Mouse (Mus musculus) megakaryocyte, embryonic 14.5 days (primary cell): ENCODE data around the gene Lamc3. TPM values are rescaled to one million over a fixed set of nuclear protein-coding genes. Genes with fewer than 3 reads are reported as not detected.

Experiments
- H3K27me3 ChIP-seq: replicated peaks from 2 replicates; pipeline ENCODE3; 2012; ENCODE audit warnings: inconsistent platforms
- H3K36me3 ChIP-seq: replicated peaks from 2 replicates; pipeline ENCODE3; 2012; ENCODE audit warnings: low read length, inconsistent platforms, mixed read lengths
- H3K4me1 ChIP-seq: 2 replicates; pipeline ENCODE4 v1.6.1; 2012; ENCODE audit warnings: inconsistent platforms
- H3K4me3 ChIP-seq: replicated peaks from 2 replicates; pipeline ENCODE3; 2012; ENCODE audit warnings: moderate library complexity, mild to moderate bottlenecking, inconsistent platforms
- H3K9me3 ChIP-seq: 2 replicates; pipeline ENCODE4 v1.6.1; 2012; ENCODE audit warnings: inconsistent platforms
- FLI1 ChIP-seq: IDR thresholded peaks from 2 replicates; pipeline ENCODE4 v1.6.1; 2012; ENCODE audit warnings: low read length, inconsistent platforms, mixed read lengths
- GATA1 ChIP-seq: IDR thresholded peaks from 3 replicates; pipeline ENCODE4 v1.6.1; 2012; ENCODE audit warnings: mixed read lengths, low read length, inconsistent platforms, borderline replicate concordance
- polyA plus RNA-seq: library from polyadenylated mRNA; stranded (reverse); fragments of >175 nt; gene quantifications from 2 replicates; pipeline ENCODE4 v1.2.3, GENCODE M21; 2012; ENCODE audit warnings: low replicate concordance; ENCODE audit not compliant: insufficient read depth

Gene Lamc3
- polyA plus RNA-seq, 1 experiment: not detected

GRCm38 (mm10) chr2:31924811-31925210 is 37.7 kb downstream of the Lamc3 start:
- no peak overlapping the region for H3K4me3 ChIP-seq
- H3K4me1 ChIP-seq: peaks cover 3% of the 10 kb centered on the region
- peaks cover 84% of the 10 kb centered on the region for H3K27me3 ChIP-seq
- no peaks in the 10 kb centered on the region for H3K36me3 ChIP-seq
- TF ChIP-seq FLI1 (no peak), GATA1 (no peak)
- H3K9me3 ChIP-seq: no peaks in the 10 kb centered on the region

- Histone ChIP-seq H3K36me3 (no peaks in the 10 kb centered on the region), H3K9me3 (no peaks in the 10 kb centered on the region), H3K4me1 (peaks cover 6% of the 10 kb centered on the region), H3K4me3 (no peak overlapping the region), H3K27me3 (peaks cover 83% of the 10 kb centered on the region)
- TF ChIP-seq FLI1 (no peak), GATA1 (no peak)
These were observed 38.8 kb downstream of the Lamc3 start for GRCm38 (mm10) chr2:31925936-31926335.

DNA sequence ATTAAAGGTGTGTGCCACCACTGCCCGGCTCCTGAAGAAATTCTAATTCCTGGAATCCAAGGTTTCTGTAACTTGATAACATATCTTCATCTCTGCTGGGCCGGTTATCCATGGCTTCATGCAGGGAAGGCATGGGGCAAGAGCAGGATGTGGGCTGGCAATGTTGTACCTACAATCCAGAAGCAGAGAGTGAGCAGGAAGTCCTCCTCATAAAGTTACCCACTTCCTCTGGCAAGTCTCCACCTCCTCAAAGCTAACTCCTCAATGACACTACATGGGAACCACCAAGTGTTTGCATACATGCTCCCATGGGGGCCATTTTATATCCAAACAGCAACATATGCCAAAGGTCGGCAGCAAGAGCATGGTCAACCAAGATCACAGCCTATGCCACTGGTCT is 42.6 kb downstream of the Lamc3 start:
- no peak for TF ChIP-seq FLI1
- TF ChIP-seq GATA1: no peak
- Histone ChIP-seq H3K9me3 (no peaks in the 10 kb centered on the region), H3K4me1 (peaks cover 6% of the 10 kb centered on the region), H3K36me3 (no peaks in the 10 kb centered on the region), H3K27me3 (peaks cover 70% of the 10 kb centered on the region), H3K4me3 (no peak overlapping the region)

DNA sequence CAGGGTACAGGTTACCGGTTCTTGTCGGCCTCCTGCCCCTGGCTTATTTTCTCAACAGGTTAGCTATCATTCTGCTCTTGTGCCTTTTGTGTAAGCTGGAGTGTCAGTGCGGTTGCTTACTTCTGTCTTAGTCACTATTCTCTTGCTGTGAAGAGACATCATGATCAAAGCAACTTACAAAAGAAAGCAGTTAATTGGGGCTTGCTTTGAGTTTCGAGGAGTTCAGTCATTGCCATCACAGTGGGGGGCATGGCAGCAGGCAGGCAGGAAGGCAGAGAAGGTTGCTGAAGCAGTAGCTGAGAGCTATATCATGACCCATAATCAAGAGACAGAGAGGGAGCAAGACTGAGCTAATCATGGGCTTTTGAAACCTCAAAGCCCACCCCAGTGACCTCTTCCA is 47.5 kb downstream of the Lamc3 start:
- Histone ChIP-seq H3K9me3 (no peaks in the 10 kb centered on the region), H3K27me3 (peaks cover 76% of the 10 kb centered on the region), H3K4me1 (peaks cover 9% of the 10 kb centered on the region), H3K4me3 (no peak overlapping the region), H3K36me3 (no peaks in the 10 kb centered on the region)
- TF ChIP-seq FLI1 (no peak), GATA1 (no peak)

DNA sequence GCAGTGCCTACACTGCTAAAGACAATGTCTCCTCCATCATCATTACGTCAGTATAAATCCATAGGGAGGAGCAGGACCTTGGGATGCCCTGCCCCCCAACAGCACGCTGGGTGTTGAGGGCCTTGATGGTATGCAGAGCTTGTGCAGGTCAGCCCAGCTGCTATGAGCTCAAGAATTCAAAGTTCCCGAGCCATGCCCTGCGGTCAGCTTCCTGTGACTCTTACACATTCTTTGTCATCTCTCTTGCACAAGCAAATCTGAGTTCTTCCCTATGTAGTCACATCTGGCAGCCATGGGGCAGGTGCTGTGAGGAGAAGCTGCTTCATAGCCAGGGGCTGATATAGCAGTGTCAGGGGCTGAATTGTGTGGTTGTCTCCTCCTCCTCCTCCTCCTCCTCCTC is 48.0 kb downstream of the Lamc3 start:
- H3K27me3 ChIP-seq: peaks cover 74% of the 10 kb centered on the region
- H3K4me1 ChIP-seq: peaks cover 4% of the 10 kb centered on the region
- H3K4me3 ChIP-seq: no peak overlapping the region
- H3K9me3 ChIP-seq: no peaks in the 10 kb centered on the region
- TF ChIP-seq GATA1 (no peak), FLI1 (no peak)
- H3K36me3 ChIP-seq: no peaks in the 10 kb centered on the region

DNA sequence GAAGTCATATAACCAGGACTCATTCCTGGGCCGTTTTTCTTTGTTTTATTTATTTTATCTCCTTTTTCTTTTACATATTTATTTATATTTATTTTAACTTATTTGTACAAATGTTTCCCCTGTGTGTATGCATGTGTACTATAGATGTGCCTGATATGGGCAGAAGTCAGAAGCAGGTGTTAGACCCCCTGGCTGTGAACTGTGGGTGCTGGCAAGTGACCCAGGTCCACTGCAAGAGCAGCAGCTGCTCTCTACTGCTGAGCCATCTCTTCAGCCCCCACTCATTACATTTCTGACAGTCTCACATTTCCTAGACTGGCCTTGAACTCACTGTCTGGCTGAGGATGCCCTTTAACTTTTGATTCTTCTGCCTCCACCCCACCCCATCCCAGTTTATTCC is 51.2 kb downstream of the Lamc3 start:
- Histone ChIP-seq H3K4me3 (no peak overlapping the region), H3K4me1 (0 out of 2 replicates have a peak, but pooled peaks cover 3% of the 10 kb centered on the region), H3K36me3 (no peaks in the 10 kb centered on the region), H3K27me3 (peaks cover 55% of the 10 kb centered on the region), H3K9me3 (no peaks in the 10 kb centered on the region)
- TF ChIP-seq GATA1 (no peak), FLI1 (no peak)

DNA sequence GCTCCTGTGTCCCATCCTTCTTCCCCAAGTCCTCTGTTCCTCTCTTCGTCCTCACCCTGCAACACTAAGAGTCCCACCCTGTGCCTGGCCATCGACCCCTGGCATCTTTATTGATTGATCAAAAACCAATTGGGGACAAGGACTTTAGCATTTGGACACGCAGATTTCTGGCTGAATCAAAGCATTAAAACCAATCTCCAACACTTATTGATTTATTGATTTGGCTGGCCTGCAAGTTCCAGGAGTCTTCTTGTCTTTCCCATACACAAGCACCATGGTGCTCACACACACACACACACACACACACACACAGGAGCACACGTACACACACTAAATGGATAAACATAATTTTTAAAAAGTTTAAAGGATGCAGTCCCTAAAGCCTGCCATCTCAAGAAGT is 55.9 kb downstream of the Lamc3 start:
- Histone ChIP-seq H3K36me3 (no peaks in the 10 kb centered on the region), H3K4me1 (0 out of 2 replicates have a peak, but pooled peaks cover 3% of the 10 kb centered on the region), H3K9me3 (no peaks in the 10 kb centered on the region), H3K27me3 (peaks cover 57% of the 10 kb centered on the region), H3K4me3 (no peak overlapping the region)
- TF ChIP-seq FLI1 (no peak), GATA1 (no peak)

- no peak for TF ChIP-seq GATA1
- TF ChIP-seq FLI1: no peak
- Histone ChIP-seq H3K4me3 (no peak overlapping the region), H3K4me1 (peaks cover 12% of the 10 kb centered on the region), H3K9me3 (no peaks in the 10 kb centered on the region), H3K27me3 (peaks cover 68% of the 10 kb centered on the region), H3K36me3 (no peaks in the 10 kb centered on the region)
These were observed 58.5 kb downstream of the Lamc3 start for GRCm38 (mm10) chr2:31945580-31945979.

DNA sequence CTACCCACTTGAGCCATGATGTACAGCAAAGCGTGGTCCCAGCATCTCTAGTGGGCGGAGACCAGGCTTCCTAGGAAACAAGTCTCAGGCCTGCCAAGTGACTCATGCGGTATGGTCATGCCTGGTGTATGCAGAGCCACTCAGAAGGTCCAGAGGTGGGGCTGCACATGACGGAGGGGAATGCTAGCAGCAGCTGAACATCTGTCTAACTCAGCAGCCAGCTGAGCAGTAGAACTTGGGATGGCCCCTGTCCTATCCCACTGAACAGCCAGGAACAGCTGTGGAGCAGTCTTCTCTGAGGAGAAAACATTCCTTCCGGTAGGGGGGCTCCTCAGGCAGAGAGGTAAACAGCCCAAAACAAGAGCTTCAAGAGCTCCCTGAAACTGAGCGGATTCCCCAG is 61.3 kb downstream of the Lamc3 start:
- H3K4me3 ChIP-seq: no peak overlapping the region
- peaks cover 17% of the 10 kb centered on the region for H3K4me1 ChIP-seq
- H3K9me3 ChIP-seq: no peaks in the 10 kb centered on the region
- H3K27me3 ChIP-seq: peaks cover 90% of the 10 kb centered on the region
- no peak for TF ChIP-seq GATA1
- TF ChIP-seq FLI1: no peak
- no peaks in the 10 kb centered on the region for H3K36me3 ChIP-seq

GRCm38 (mm10) chr2:31948801-31949200 is 61.7 kb downstream of the Lamc3 start:
- Histone ChIP-seq H3K9me3 (no peaks in the 10 kb centered on the region), H3K27me3 (peaks cover 93% of the 10 kb centered on the region), H3K4me3 (no peak overlapping the region), H3K36me3 (no peaks in the 10 kb centered on the region), H3K4me1 (peaks cover 17% of the 10 kb centered on the region)
- TF ChIP-seq GATA1 (no peak), FLI1 (no peak)
